Mouse (Mus musculus): ENCODE measurements at regions not wholly inside any gene's neighbourhood (a gene's known extent, or its start where the extent isn't known, plus 50 kb on each side); places are given as distances from the start of the nearest gene placed in this dataset.

DNA sequence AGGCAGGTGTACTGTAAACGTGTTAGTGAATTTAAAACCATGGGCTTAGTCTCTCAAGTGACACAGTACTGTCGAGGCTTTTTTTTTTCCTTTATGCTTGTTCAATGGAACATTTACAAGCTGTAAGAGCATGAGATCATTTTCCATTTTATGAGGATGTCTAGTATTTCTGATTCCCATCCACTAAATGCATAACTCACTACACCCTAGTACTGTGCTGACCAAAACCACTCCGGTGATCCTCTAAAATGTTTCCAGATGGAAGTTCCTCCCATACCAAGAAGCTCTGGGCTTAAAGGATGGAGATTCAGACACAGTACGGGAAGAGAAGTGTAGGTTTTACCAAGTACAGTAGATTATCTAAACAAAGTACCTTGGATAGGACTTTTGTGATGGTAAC, 50.3 kb upstream of the Gm6993 start:
- TF ChIP-seq CTCF (IDR thresholded peaks at IDR 0.05; ENCODE audit: control insufficient read depth, insufficient read depth, insufficient replicate concordance, low read depth, low read length): no peak
- TF ChIP-seq POLR2A (IDR thresholded peaks at IDR 0.05; ENCODE audit: control insufficient read depth, low read depth, low read length): no peak

Measured in testis, adult 2 months (tissue).